Mouse (Mus musculus): ENCODE results near the gene Zbtb16. TPM values are rescaled to one million over a fixed set of nuclear protein-coding genes. Genes with fewer than 3 reads are reported as not detected.
A peak's percentile ranks its signal among the peaks of the same experiment; 100 is the strongest.

The Zbtb16 gene
- polyA plus RNA-seq, 1 experiment from 2014 or later = 5.4 TPM

DNA sequence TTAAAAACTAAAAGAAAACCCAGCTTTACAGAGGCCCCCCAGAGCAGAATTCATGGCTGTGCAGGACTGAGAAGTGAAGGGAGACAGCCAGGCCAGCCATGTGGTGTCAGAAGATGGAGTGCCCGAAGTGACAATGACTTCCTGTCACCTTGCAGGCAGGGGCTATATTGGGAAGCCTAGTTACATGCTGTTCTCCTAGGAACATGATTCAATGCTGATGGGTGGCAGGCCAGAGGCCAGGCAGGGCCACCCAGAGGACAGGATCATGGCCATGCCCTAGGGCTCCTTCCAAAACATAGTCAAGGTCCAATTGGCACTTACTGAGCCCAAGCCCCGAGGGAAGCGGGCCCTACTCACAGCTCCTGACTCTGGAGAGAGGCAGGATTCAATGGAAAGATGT, 106.6 kb downstream of the Zbtb16 start:
- WGBS = 70% methylated on average over 3 of the region's 3 CpGs
- ATAC-seq = no peak

DNA sequence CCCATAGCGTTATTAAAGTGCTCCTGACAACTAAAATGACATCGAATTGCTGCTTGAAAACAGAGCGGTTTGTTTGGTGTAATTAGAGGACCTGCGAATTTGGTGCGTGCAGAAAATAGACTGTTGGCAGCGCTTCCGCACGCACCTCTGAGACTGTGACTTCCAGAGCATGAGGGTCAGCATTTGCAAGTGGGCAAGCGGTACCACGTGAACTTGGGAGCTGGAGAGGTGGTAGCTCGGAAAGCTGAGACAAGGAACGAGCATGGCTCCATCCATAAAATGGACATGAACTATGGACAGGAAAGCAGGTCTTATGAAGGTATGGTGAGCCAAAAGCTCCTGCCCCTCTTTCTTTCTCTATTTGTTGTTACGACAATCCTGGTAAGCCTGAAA, 107.3 kb downstream of the Zbtb16 start:
- Histone ChIP-seq H3K4me1 (ENCODE audit: control insufficient read depth, insufficient read depth, low read length) (peaks cover 18% of the 10 kb centered on the region), H3K4me3 (ENCODE audit: low read depth, low read length) (no peak overlapping the region), H3K27me3 (ENCODE audit: control insufficient read depth, insufficient read depth, low read depth, low read length) (no peaks in the 10 kb centered on the region; the same call in 1 of the 2 replicates), H3K27ac (ENCODE audit: low read length) (no peak overlapping the region), H3K4me2 (ENCODE audit: low read length) (no peak overlapping the region), H3K36me3 (ENCODE audit: control insufficient read depth, insufficient read depth, low read length) (no peaks in the 10 kb centered on the region), H3K9me3 (replicated peaks; ENCODE audit: control insufficient read depth, low read length, poor library complexity, severe bottlenecking) (no peaks in the 10 kb centered on the region), H3K9ac (ENCODE audit: low read depth, low read length) (no peak overlapping the region)
- no peak for ATAC-seq
- WGBS = 48% methylated on average over 13 of the region's 13 CpGs

More for the DNA sequence above, 106.6 kb downstream of the Zbtb16 start:
- Histone ChIP-seq H3K4me1 (ENCODE audit: control insufficient read depth, insufficient read depth, low read length) (peaks cover 23% of the 10 kb centered on the region), H3K36me3 (ENCODE audit: control insufficient read depth, insufficient read depth, low read length) (no peaks in the 10 kb centered on the region), H3K4me3 (ENCODE audit: low read depth, low read length) (no peak overlapping the region), H3K9ac (ENCODE audit: low read depth, low read length) (no peak overlapping the region), H3K9me3 (replicated peaks; ENCODE audit: control insufficient read depth, low read length, poor library complexity, severe bottlenecking) (no peaks in the 10 kb centered on the region), H3K4me2 (ENCODE audit: low read length) (no peak overlapping the region), H3K27me3 (ENCODE audit: control insufficient read depth, insufficient read depth, low read depth, low read length) (no peaks in the 10 kb centered on the region; the same call in 1 of the 2 replicates), H3K27ac (ENCODE audit: low read length) (no peak overlapping the region)

DNA sequence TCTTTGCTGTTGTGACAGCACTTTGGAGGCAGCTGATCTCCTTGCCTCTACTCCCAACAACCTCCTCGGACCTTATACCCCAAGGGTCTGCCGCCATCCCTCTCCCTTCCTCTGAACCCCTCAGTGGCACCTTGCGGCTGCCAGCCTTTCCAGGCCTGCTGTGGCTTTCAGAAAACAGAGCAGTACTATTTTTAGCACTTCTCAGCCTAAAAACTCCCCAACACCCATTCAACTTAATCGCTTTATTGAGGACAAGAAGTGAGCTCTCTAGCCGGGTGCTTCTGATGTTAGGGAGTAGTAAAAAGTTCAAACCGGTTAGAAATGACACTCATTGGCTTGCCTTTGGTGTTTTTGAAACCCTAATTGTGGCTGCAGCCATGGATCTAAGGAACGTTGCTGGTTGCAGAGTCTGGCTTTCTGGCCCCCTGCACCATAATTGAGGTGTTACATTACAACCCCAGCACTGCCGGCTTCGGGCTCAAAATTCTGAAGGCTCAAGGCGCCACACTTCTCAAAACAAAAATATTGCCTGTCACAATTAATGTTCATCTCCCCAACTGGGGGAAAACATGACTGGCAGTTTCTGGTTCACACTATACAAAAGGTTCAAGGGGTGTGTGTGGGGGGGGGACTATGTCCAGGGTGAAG, 107.8 kb downstream of the Zbtb16 start:
- peaks cover 15% of the 10 kb centered on the region for H3K4me1 ChIP-seq (ENCODE audit: control insufficient read depth, insufficient read depth, low read length)
- no peaks in the 10 kb centered on the region; the same call in 1 of the 2 replicates for H3K27me3 ChIP-seq (ENCODE audit: control insufficient read depth, insufficient read depth, low read depth, low read length)
- H3K9me3 ChIP-seq (replicated peaks; ENCODE audit: control insufficient read depth, low read length, poor library complexity, severe bottlenecking) = no peaks in the 10 kb centered on the region
- no peak overlapping the region for H3K9ac ChIP-seq (ENCODE audit: low read depth, low read length)
- H3K4me2 ChIP-seq (ENCODE audit: low read length) = no peak overlapping the region
- no peak for ATAC-seq
- H3K27ac ChIP-seq (ENCODE audit: low read length) = no peak overlapping the region
- WGBS = 49% methylated on average over 10 of the region's 10 CpGs
- no peaks in the 10 kb centered on the region for H3K36me3 ChIP-seq (ENCODE audit: control insufficient read depth, insufficient read depth, low read length)
- no peak overlapping the region for H3K4me3 ChIP-seq (ENCODE audit: low read depth, low read length)

DNA sequence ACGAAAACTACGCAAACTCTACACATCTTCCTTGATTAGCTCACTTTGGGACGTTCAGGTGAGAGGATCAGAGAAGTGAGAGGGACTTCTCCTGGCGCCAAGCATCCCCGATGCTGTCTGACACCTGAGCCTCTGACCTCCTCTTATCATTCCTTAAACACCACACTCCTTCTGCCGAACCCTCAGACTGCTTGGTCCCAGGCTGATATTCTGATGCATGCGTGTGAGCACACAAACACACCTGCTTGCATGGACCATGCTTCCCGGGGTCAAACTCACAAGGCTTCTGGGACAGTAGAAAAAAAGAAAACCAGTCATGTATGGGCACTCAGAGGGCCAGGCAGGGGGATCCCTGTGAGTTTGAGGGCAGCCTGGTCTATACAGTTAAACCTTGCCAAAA, 109.7 kb downstream of the Zbtb16 start:
- no peaks in the 10 kb centered on the region for H3K9me3 ChIP-seq (replicated peaks; ENCODE audit: control insufficient read depth, low read length, poor library complexity, severe bottlenecking)
- ATAC-seq = no peak
- no peak overlapping the region for H3K9ac ChIP-seq (ENCODE audit: low read depth, low read length)
- 90% methylated on average over 8 of the region's 8 CpGs for WGBS
- no peak overlapping the region for H3K27ac ChIP-seq (ENCODE audit: low read length)
- H3K36me3 ChIP-seq (ENCODE audit: control insufficient read depth, insufficient read depth, low read length) = no peaks in the 10 kb centered on the region
- H3K27me3 ChIP-seq (ENCODE audit: control insufficient read depth, insufficient read depth, low read depth, low read length) = no peaks in the 10 kb centered on the region
- H3K4me3 ChIP-seq (ENCODE audit: low read depth, low read length) = no peak overlapping the region
- no peak overlapping the region for H3K4me2 ChIP-seq (ENCODE audit: low read length)
- peaks cover 19% of the 10 kb centered on the region for H3K4me1 ChIP-seq (ENCODE audit: control insufficient read depth, insufficient read depth, low read length)

DNA sequence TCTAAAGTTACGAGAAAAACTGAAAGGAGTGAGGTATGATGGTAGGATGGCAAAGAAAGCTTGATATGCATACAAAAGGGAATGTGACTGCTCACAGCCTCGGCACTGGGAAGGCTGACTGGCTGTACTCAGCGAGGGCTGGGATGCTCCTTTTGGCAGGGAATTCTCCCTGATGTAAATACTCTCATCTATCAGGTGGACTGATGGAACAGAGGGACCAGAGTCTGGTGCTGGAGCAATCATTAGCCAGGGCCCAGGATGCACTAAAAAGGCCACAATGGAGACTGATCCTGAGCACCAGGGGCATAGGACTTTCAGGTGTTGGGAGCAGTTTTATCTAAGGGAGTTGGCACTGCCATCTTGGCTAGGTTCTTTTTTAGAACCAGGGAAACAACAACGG, 110.1 kb downstream of the Zbtb16 start:
- H3K36me3 ChIP-seq (ENCODE audit: control insufficient read depth, insufficient read depth, low read length) = no peaks in the 10 kb centered on the region
- H3K9ac ChIP-seq (ENCODE audit: low read depth, low read length) = no peak overlapping the region
- no peaks in the 10 kb centered on the region for H3K27me3 ChIP-seq (ENCODE audit: control insufficient read depth, insufficient read depth, low read depth, low read length)
- no peak overlapping the region for H3K4me2 ChIP-seq (ENCODE audit: low read length)
- no peak overlapping the region for H3K27ac ChIP-seq (ENCODE audit: low read length)
- peaks cover 19% of the 10 kb centered on the region for H3K4me1 ChIP-seq (ENCODE audit: control insufficient read depth, insufficient read depth, low read length)
- no peak for ATAC-seq
- WGBS = 74% methylated on average over 4 of the region's 4 CpGs
- H3K9me3 ChIP-seq (replicated peaks; ENCODE audit: control insufficient read depth, low read length, poor library complexity, severe bottlenecking) = no peaks in the 10 kb centered on the region
- H3K4me3 ChIP-seq (ENCODE audit: low read depth, low read length) = no peak overlapping the region

DNA sequence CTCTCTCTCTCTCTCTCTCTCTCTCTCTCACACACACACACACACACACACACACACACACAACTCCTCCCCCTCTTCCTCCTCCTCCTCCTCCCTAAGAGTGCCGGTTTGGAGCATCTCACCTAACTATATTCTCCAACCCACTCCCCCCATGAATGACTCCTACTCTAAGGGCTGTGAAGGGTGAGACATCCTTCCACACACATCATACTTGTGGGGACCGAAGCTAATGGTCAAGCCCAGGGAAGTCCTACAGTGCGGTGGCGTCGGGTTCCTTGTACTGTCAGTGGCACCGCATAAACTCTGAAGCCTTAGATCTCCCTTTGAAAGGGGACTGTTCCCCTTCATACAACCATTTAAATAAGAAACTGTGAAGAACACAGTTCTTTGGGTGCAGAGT, 110.9 kb downstream of the Zbtb16 start:
- Histone ChIP-seq H3K36me3 (ENCODE audit: control insufficient read depth, insufficient read depth, low read length) (no peaks in the 10 kb centered on the region), H3K4me2 (ENCODE audit: low read length) (no peak overlapping the region), H3K27me3 (ENCODE audit: control insufficient read depth, insufficient read depth, low read depth, low read length) (no peaks in the 10 kb centered on the region), H3K9me3 (replicated peaks; ENCODE audit: control insufficient read depth, low read length, poor library complexity, severe bottlenecking) (no peaks in the 10 kb centered on the region), H3K4me1 (ENCODE audit: control insufficient read depth, insufficient read depth, low read length) (peaks cover 17% of the 10 kb centered on the region), H3K9ac (ENCODE audit: low read depth, low read length) (no peak overlapping the region), H3K4me3 (ENCODE audit: low read depth, low read length) (no peak overlapping the region), H3K27ac (ENCODE audit: low read length) (no peak overlapping the region)
- ATAC-seq = no peak
- 89% methylated on average over 6 of the region's 6 CpGs for WGBS

DNA sequence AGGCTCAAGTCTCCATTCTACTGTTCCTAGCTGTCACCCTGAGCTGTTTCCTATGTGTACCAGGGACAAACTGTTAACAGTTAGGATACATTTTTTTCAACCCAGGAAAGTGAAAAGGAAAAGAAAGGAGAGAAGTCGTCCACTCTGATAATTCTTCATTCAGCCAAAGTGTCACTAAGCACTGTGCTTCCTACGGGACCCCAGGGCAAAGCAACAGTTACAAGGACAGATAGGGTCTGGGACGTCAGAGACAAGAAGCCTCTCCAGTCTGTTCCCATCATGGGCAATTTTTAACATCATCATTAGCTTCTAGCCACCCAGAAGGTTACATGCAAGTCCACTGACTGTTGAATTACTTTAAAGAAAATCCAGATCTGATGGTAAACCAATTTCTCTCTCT, 111.3 kb downstream of the Zbtb16 start:
- Histone ChIP-seq H3K36me3 (ENCODE audit: control insufficient read depth, insufficient read depth, low read length) (no peaks in the 10 kb centered on the region), H3K9me3 (replicated peaks; ENCODE audit: control insufficient read depth, low read length, poor library complexity, severe bottlenecking) (no peaks in the 10 kb centered on the region), H3K4me1 (ENCODE audit: control insufficient read depth, insufficient read depth, low read length) (peaks cover 17% of the 10 kb centered on the region), H3K4me2 (ENCODE audit: low read length) (no peak overlapping the region), H3K4me3 (ENCODE audit: low read depth, low read length) (no peak overlapping the region), H3K27me3 (ENCODE audit: control insufficient read depth, insufficient read depth, low read depth, low read length) (no peaks in the 10 kb centered on the region), H3K9ac (ENCODE audit: low read depth, low read length) (no peak overlapping the region), H3K27ac (ENCODE audit: low read length) (no peak overlapping the region)
- ATAC-seq = no peak
- WGBS = 71% methylated on average over 3 of the region's 3 CpGs

DNA sequence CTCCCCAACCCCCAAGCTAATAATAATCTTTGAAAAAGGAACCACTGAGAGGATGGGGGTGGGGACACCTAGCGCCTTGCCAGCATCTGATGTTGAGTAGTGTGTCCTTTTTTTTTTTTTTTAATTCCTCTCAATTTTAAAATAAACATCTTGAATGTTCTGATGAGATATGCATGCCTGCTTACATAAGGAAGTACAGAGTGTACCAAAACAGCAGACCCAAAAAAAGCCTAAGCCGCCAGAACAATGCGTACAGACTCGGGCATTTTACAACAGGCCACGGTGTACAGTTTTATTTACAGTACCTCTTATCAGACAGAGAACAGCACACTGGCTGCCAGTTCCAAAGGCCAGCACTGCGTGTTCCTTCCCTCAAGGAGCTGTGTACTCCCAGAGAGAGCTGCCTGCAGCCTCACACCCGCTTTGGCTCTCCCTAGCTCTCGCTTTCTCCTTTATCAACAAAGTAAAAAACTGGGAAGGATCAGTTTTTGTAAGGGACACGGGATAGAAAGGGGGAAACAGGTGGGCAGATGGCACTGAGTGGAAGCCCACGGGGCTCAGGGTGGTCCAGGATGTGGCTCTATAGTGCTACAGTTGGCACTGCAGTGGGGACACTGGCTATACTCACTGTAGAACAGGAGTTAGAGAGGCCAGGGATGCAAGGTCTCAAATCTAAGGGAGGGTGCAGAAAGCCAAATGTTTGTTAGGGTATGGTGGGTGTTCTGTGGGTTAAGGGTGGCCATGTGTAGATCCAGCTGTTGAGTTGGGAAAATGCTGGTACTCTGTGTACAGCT, 112.3 kb downstream of the Zbtb16 start:
- no peaks in the 10 kb centered on the region for H3K27me3 ChIP-seq (ENCODE audit: control insufficient read depth, insufficient read depth, low read depth, low read length)
- H3K4me3 ChIP-seq (ENCODE audit: low read depth, low read length) = no peak overlapping the region
- no peak for ATAC-seq
- H3K4me1 ChIP-seq (ENCODE audit: control insufficient read depth, insufficient read depth, low read length) = peaks cover 12% of the 10 kb centered on the region
- no peaks in the 10 kb centered on the region for H3K36me3 ChIP-seq (ENCODE audit: control insufficient read depth, insufficient read depth, low read length)
- H3K4me2 ChIP-seq (ENCODE audit: low read length) = no peak overlapping the region
- no peaks in the 10 kb centered on the region for H3K9me3 ChIP-seq (replicated peaks; ENCODE audit: control insufficient read depth, low read length, poor library complexity, severe bottlenecking)
- WGBS = 48% methylated on average over 10 of the region's 10 CpGs
- no peak overlapping the region for H3K9ac ChIP-seq (ENCODE audit: low read depth, low read length)
- peak overlapping the region; percentile 35; the same call in 1 of the 2 replicates for H3K27ac ChIP-seq (ENCODE audit: low read length)

DNA sequence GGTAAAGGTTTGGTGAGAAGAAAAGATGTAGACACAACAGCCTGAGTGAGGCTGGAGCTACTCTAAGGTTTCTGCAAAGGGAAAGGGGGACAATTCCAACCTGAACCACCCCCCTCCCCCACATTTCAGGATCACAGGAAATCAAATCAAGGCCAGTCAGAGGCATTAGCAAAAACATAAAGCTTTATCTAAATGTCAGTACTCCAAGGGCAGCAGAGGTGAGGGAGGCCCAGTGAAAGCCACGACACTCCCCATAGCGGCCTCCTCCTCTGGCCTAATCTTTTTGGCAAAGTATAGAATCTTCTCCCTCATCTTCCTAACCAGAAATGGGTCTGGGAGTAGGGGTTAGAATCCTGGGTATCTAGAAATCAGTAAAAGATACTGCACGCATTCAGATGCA, 113.0 kb downstream of the Zbtb16 start:
- no peak overlapping the region for H3K27ac ChIP-seq (ENCODE audit: low read length)
- H3K4me3 ChIP-seq (ENCODE audit: low read depth, low read length) = no peak overlapping the region
- H3K36me3 ChIP-seq (ENCODE audit: control insufficient read depth, insufficient read depth, low read length) = no peaks in the 10 kb centered on the region
- no peak for ATAC-seq
- H3K27me3 ChIP-seq (ENCODE audit: control insufficient read depth, insufficient read depth, low read depth, low read length) = no peaks in the 10 kb centered on the region
- no peak overlapping the region for H3K9ac ChIP-seq (ENCODE audit: low read depth, low read length)
- 37% methylated on average over 3 of the region's 3 CpGs for WGBS
- H3K4me1 ChIP-seq (ENCODE audit: control insufficient read depth, insufficient read depth, low read length) = peaks cover 11% of the 10 kb centered on the region
- no peaks in the 10 kb centered on the region for H3K9me3 ChIP-seq (replicated peaks; ENCODE audit: control insufficient read depth, low read length, poor library complexity, severe bottlenecking)
- no peak overlapping the region for H3K4me2 ChIP-seq (ENCODE audit: low read length)
